Mouse (Mus musculus) spleen, adult 2 months (tissue): Measurements from ENCODE around the gene Acin1.

Experiments used
- CTCF ChIP-seq: fragments of 200-500 bp; IDR thresholded peaks from 2 replicates; pipeline ENCODE4 v1.5.1; 2011; ENCODE audit warnings: mild to moderate bottlenecking, inconsistent platforms; ENCODE audit not compliant: insufficient read depth, insufficient read length, insufficient replicate concordance; ENCODE audit errors: extremely low read depth
- POLR2A ChIP-seq: fragments of 200-500 bp; IDR thresholded peaks from 2 replicates; pipeline ENCODE4 v1.6.1; 2011; ENCODE audit warnings: low read depth, low read length, inconsistent platforms

DNA sequence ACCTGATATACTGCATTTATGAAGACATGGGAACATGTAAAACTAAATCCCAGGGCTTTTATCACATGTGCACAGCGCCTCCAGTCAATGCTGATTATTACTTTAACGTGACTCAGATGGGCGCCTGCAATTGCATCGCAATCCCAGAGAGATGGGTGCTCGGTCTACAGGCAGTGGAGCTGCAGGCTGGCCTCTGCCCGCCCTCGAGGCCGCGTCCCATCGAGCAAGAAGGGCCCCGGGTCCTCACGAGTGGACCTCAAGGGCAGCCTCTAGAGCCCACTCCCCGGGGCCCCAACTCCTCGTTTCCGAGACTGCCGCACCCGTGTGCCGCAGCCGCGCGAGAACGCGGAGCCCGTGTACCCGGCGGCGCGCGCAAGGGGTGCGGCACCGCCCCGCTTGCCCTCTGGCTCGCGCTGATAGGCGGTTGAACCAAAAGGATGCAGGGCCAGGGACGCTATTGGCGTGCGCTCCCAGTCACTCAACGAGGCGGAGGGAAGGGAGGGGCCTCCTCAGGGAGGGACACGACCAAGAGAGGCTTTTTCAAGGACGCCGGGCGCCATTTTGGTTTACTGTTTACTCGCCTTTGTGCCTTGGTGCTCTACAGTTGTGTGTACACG lies 83.6 kb downstream of the Acin1 start:
- TF ChIP-seq CTCF (no peak), POLR2A (peak; percentile 71; the same call in 1 of the 2 replicates)
